Mouse (Mus musculus): ENCODE results near the gene Atox1. TPM values are rescaled to one million over a fixed set of nuclear protein-coding genes. Genes with fewer than 3 reads are reported as not detected.

The Atox1 gene
- total RNA-seq, 2 experiments from 2014 or later: 88.4 to 92.4 TPM

GRCm38 (mm10) chr11:55404659-55405457 lies 56.2 kb downstream of the Atox1 start:
- H3K4me3 ChIP-seq: no peak overlapping the region
- TF ChIP-seq CTCF (conservative IDR thresholded peaks at IDR 0.05): peak; percentile 26; the same call in 1 of the 2 replicates
- DNase-seq (ENCODE audit: low spot score in 2 of 2): no peak
- peak overlapping the region; percentile 64 for H3K27ac ChIP-seq

- no peak overlapping the region for H3K4me3 ChIP-seq
- no peak for DNase-seq (ENCODE audit: low spot score in 2 of 2)
- no peak for TF ChIP-seq CTCF (conservative IDR thresholded peaks at IDR 0.05)
- no peak overlapping the region for H3K27ac ChIP-seq
These were observed 60.2 kb downstream of the Atox1 start for GRCm38 (mm10) chr11:55400863-55401262.

- no peak for TF ChIP-seq CTCF (conservative IDR thresholded peaks at IDR 0.05)
- H3K27ac ChIP-seq: no peak overlapping the region
These were observed 62.7 kb downstream of the Atox1 start for GRCm38 (mm10) chr11:55398371-55398770.

GRCm38 (mm10) chr11:55397441-55397840 lies 63.6 kb downstream of the Atox1 start:
- DNase-seq (ENCODE audit: low spot score in 2 of 2): no peak
- Histone ChIP-seq H3K4me3 (no peak overlapping the region), H3K27ac (peak overlapping the region; percentile 36; the same call in 1 of the 2 replicates)
- no peak for TF ChIP-seq CTCF (conservative IDR thresholded peaks at IDR 0.05)

More at GRCm38 (mm10) chr11:55398371-55398770, 62.7 kb downstream of the Atox1 start:
- no peak for DNase-seq (ENCODE audit: low spot score in 2 of 2)
- no peak overlapping the region for H3K4me3 ChIP-seq

- no peak for DNase-seq (ENCODE audit: low spot score in 2 of 2)
- H3K4me3 ChIP-seq: no peak overlapping the region
- peak overlapping the region; percentile 36; the same call in 1 of the 2 replicates for H3K27ac ChIP-seq
- TF ChIP-seq CTCF (conservative IDR thresholded peaks at IDR 0.05): no peak; the same call in 1 of the 2 replicates
These were observed 64.0 kb downstream of the Atox1 start for GRCm38 (mm10) chr11:55397036-55397435.

Small RNAs within 50 kb of the gene (microRNA-seq; reads per million reads assigned to microRNA genes)
- 0 reads per million in 2 experiments for gene Mir7652

Other genes with a start within 250 kb of the Atox1 start
- under 1 TPM; 0.25 to 0.61 TPM for gene Fat2, start 124.7 kb downstream of the Atox1 start, total RNA-seq (2021)
- gene Sparc, start 38.1 kb downstream of the Atox1 start, total RNA-seq (2021): 100 to 1,000 TPM; 274 to 288 TPM
- gene G3bp1, start 8.4 kb upstream of the Atox1 start, total RNA-seq (2021): 10 to 100 TPM; 36.4 TPM
- gene Glra1, start 147.0 kb upstream of the Atox1 start, total RNA-seq (2021): under 1 TPM in 1 of 2 experiments, not detected in 1; 0.29 TPM